Mouse (Mus musculus) CH12.LX (cell line): ENCODE measurements around the gene Lgr4.

ENCODE experiments used
- CTCF ChIP-seq, 2 experiments: IDR thresholded peaks in 1 of 2; conservative IDR thresholded peaks in 1 of 2; 2 replicates each; pipeline ENCODE4 v1.5.1; 2011 to 2012; ENCODE audit warnings: low read depth in 2 of 2, low read length in 2 of 2, improper control_type of control experiment in 1 of 2, inconsistent platforms in 1 of 2, mild to moderate bottlenecking in 1 of 2, moderate library complexity in 1 of 2
- ELF1 ChIP-seq: IDR thresholded peaks from 2 replicates; pipeline ENCODE4 v1.6.1; 2014; ENCODE audit warnings: low read depth, mild to moderate bottlenecking, inconsistent platforms, low read length, improper control_type of control experiment
- HCFC1 ChIP-seq: IDR thresholded peaks from 2 replicates; pipeline ENCODE4 v1.6.1; 2012; ENCODE audit warnings: low read depth, mild to moderate bottlenecking, inconsistent platforms, low read length, improper control_type of control experiment
- JUND ChIP-seq: conservative IDR thresholded peaks from 2 replicates; pipeline ENCODE4 v1.6.1; 2011; ENCODE audit warnings: low read depth, low read length, improper control_type of control experiment
- MAFK ChIP-seq: IDR thresholded peaks from 2 replicates; pipeline ENCODE4 v1.6.1; 2011; ENCODE audit warnings: low read length, improper control_type of control experiment; ENCODE audit not compliant: insufficient replicate concordance
- MAX ChIP-seq: IDR thresholded peaks from 2 replicates; pipeline ENCODE4 v1.6.1; 2011; ENCODE audit warnings: low read length, improper control_type of control experiment
- POLR2A ChIP-seq: IDR thresholded peaks from 2 replicates; pipeline ENCODE4 v1.6.1; 2011; ENCODE audit warnings: low read depth, mild to moderate bottlenecking, improper control_type of control experiment, low read length
- RCOR1 ChIP-seq: conservative IDR thresholded peaks from 2 replicates; pipeline ENCODE4 v1.6.1; 2012; ENCODE audit warnings: low read depth, mild to moderate bottlenecking, inconsistent platforms, low read length, improper control_type of control experiment
- SMC3 ChIP-seq: IDR thresholded peaks from 2 replicates; pipeline ENCODE4 v1.6.1; 2011; ENCODE audit warnings: low read depth, low read length, improper control_type of control experiment
- TCF12 ChIP-seq: IDR thresholded peaks from 2 replicates; pipeline ENCODE4 v1.6.1; 2014; ENCODE audit warnings: low read depth, mild to moderate bottlenecking, inconsistent platforms, low read length, improper control_type of control experiment
- ZC3H11A ChIP-seq: IDR thresholded peaks from 2 replicates; pipeline ENCODE4 v1.6.1; 2012; ENCODE audit warnings: low read depth, mild to moderate bottlenecking, inconsistent platforms, low read length, improper control_type of control experiment

DNA sequence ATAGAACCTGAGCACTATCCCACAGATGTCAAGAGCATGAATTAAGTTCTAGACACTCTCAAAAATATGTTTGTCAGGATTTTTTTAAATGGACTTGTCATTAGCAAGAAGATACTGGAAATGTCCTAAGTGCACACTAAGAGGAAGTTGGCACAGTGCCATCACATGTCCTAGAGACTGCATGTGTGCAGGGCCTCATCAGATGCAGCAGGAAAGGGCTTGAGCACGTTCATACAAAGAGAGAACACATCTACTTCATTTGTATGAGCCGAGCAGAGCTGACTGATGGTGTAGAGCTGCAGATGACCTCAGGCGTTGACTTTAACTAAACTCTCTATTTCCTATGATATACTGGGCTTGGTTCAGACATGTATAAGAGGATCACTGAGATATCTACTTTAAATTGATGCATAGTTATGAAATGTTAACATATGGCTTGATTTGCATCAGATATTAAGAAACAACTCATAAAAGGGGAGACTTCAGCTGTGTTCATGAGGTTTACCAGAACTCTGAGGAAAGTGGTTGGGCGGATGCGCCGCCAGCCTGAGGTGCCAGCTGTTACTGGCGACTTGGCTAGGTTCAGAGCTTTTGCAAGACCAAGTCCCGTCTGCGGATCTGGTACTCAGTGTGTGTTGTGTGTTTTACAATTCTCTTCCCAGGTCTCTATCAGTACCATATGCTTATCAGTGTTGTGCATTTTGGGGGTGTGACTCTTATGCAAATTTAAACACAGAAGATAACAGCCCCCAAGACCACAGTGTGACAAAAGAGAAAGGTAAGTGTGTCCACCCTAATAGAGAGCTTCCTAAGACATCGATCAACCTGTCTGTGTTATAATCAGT, 90.2 kb downstream of the Lgr4 start:
- TF ChIP-seq RCOR1 (no peak), ELF1 (no peak), CTCF (conservative IDR thresholded peaks at IDR 0.05 in 1 of 2, IDR thresholded peaks at IDR 0.05 in 1 of 2; ENCODE audit: low read depth in 2 of 2, low read length in 2 of 2) (no peak), POLR2A (no peak), SMC3 (no peak), TCF12 (no peak), MAFK (no peak), ZC3H11A (no peak), HCFC1 (no peak), MAX (no peak), JUND (no peak)
